Mouse (Mus musculus): ENCODE data around the gene Snx9.

Gene Snx9

GRCm38 (mm10) chr17:5963766-5964165 lies 122.6 kb downstream of the Snx9 start:
- DNase-seq (ENCODE audit: low read depth, low spot score): no peak

GRCm38 (mm10) chr17:5965084-5965781 lies 124.1 kb downstream of the Snx9 start:
- peak; percentile 56 for DNase-seq (ENCODE audit: low read depth, low spot score)

GRCm38 (mm10) chr17:5966706-5967105 lies 125.6 kb downstream of the Snx9 start:
- DNase-seq (ENCODE audit: low read depth, low spot score): no peak

GRCm38 (mm10) chr17:5968562-5968961 lies 127.4 kb downstream of the Snx9 start:
- DNase-seq (ENCODE audit: low read depth, low spot score): no peak

GRCm38 (mm10) chr17:5969246-5969645 lies 128.1 kb downstream of the Snx9 start:
- no peak for DNase-seq (ENCODE audit: low read depth, low spot score)

- no peak for DNase-seq (ENCODE audit: low read depth, low spot score)
These were observed 129.2 kb downstream of the Snx9 start for GRCm38 (mm10) chr17:5970298-5970821.

- DNase-seq (ENCODE audit: low read depth, low spot score): no peak
These were observed 132.4 kb downstream of the Snx9 start for GRCm38 (mm10) chr17:5973536-5973935.

GRCm38 (mm10) chr17:5975099-5975977 lies 134.2 kb downstream of the Snx9 start:
- DNase-seq (ENCODE audit: low read depth, low spot score): no peak

GRCm38 (mm10) chr17:5976221-5977055 lies 135.3 kb downstream of the Snx9 start:
- no peak for DNase-seq (ENCODE audit: low read depth, low spot score)

- DNase-seq (ENCODE audit: low read depth, low spot score): no peak
These were observed 136.2 kb downstream of the Snx9 start for GRCm38 (mm10) chr17:5977056-5977920.

GRCm38 (mm10) chr17:5977921-5978504 lies 136.9 kb downstream of the Snx9 start:
- DNase-seq (ENCODE audit: low read depth, low spot score): no peak

GRCm38 (mm10) chr17:5978505-5979077 lies 137.5 kb downstream of the Snx9 start:
- DNase-seq (ENCODE audit: low read depth, low spot score): no peak

- DNase-seq (ENCODE audit: low read depth, low spot score): no peak
These were observed 139.7 kb downstream of the Snx9 start for GRCm38 (mm10) chr17:5980860-5981259.
